ENCODE assay signal across 16 mouse cellular contexts in the genomic region with DNA sequence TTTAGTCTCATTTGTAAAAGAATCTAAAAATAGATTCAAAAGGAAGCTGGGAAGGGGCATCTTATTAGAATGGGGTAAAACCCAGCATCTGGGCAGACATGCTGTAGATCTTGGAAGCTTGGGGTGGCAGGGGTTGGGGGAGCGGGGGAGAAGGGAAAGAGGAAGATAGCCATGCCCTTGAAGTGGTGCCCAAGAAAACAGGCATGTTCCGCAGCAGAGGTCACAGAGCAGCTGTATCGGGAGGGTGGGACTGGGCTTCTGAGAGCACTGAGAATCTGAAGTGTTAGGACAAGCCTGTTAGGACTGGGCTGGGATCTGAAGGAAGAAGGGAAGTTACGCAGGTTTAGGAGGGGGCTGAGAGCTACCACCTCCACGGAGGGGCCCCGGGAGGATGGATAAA.
A peak's percentile ranks its signal among the peaks of the same experiment; 100 is the strongest.
DNase-seq lines count a peak whose midpoint lies in the region; ATAC-seq lines count a peak whose summit lies in the region.
"Had no signal": no experiment of that assay in that cellular context is flagged by ENCODE, and none has a peak within 500 bp of the region (broad histone marks: within the 10 kb centered on the region; RNA-seq: fewer than 3 reads in every experiment).

No protein-coding gene starts in this region.

- H3K9me3 ChIP-seq in forebrain, embryonic 13.5 days (replicated peaks): no peaks in the 10 kb centered on the region
- H3K9me3 ChIP-seq in forebrain, embryonic 12.5 days: no peaks in the 10 kb centered on the region
- no peaks in the 10 kb centered on the region for H3K9me3 ChIP-seq in heart, embryonic 15.5 days (replicated peaks)
- no peaks in the 10 kb centered on the region for H3K9me3 ChIP-seq in heart, embryonic 16.5 days (replicated peaks; ENCODE audit: control insufficient read depth, low read length)
- H3K9me3 ChIP-seq: G1E; limb, embryonic 13.5 days; liver, embryonic 15.5 days had no signal

- peaks cover 28% of the 10 kb centered on the region for H3K4me1 ChIP-seq in forebrain, embryonic 13.5 days
- peaks cover 32% of the 10 kb centered on the region for H3K4me1 ChIP-seq in forebrain, embryonic 12.5 days
- peaks cover 7% of the 10 kb centered on the region; the same call in 1 of the 2 replicates for H3K4me1 ChIP-seq in heart, embryonic 15.5 days (replicated peaks)
- H3K4me1 ChIP-seq in heart, embryonic 16.5 days (ENCODE audit: control insufficient read depth, insufficient read depth, low read length): peaks cover 6% of the 10 kb centered on the region; the same call in 1 of the 2 replicates
- H3K4me1 ChIP-seq: liver, embryonic 15.5 days had no signal

- H3K4me3 ChIP-seq in forebrain, embryonic 13.5 days: no peak overlapping the region
- no peak overlapping the region for H3K4me3 ChIP-seq in forebrain, embryonic 12.5 days (replicated peaks)
- H3K4me3 ChIP-seq in heart, embryonic 15.5 days: no peak overlapping the region
- H3K4me3 ChIP-seq in heart, embryonic 16.5 days (ENCODE audit: low read length): no peak overlapping the region
- H3K4me3 ChIP-seq: limb, embryonic 13.5 days; liver, embryonic 15.5 days had no signal

- intact Hi-C loops in heart, postnatal 14 days (cut with DNase I): no loop called here

- H3K4me2 ChIP-seq in forebrain, embryonic 13.5 days: no peak overlapping the region
- no peak overlapping the region for H3K4me2 ChIP-seq in forebrain, embryonic 12.5 days
- H3K4me2 ChIP-seq in heart, embryonic 15.5 days: no peak overlapping the region
- peak overlapping the region; percentile 13; the same call in 1 of the 2 replicates for H3K4me2 ChIP-seq in heart, embryonic 16.5 days (ENCODE audit: low read depth, low read length)
- H3K4me2 ChIP-seq: limb, embryonic 13.5 days; liver, embryonic 15.5 days had no signal

- no peak overlapping the region for H3K27ac ChIP-seq in forebrain, embryonic 13.5 days
- H3K27ac ChIP-seq in forebrain, embryonic 12.5 days: no peak overlapping the region
- no peak overlapping the region for H3K27ac ChIP-seq in heart, embryonic 15.5 days
- no peak overlapping the region for H3K27ac ChIP-seq in heart, embryonic 16.5 days (ENCODE audit: low read length)
- H3K27ac ChIP-seq: limb, embryonic 13.5 days; liver, embryonic 15.5 days had no signal

- DNase-seq in heart, postnatal 14 days: no peak
- no peak for DNase-seq in urinary bladder, adult 18-20 months (ENCODE audit: low spot score in 2 of 2)
- no peak for DNase-seq in embryo, embryonic 9.5 days (ENCODE audit: extremely low spot score)
- DNase-seq: adrenal gland, adult 2 months; cerebellum, adult 8-10 months; gastrocnemius, postnatal 14 days; kidney, adult 11 months; kidney, postnatal 14 days had no signal

- peak; percentile 11; the same call in 1 of the 2 replicates for ATAC-seq in forebrain, embryonic 13.5 days
- no peak for ATAC-seq in forebrain, embryonic 12.5 days (ENCODE audit: low FRiP score)
- 0 out of 2 replicates have a peak, but pooled peaks have one; percentile 35 for ATAC-seq in heart, embryonic 15.5 days (replicated peaks; ENCODE audit: insufficient number of reproducible peaks, insufficient read depth, low FRiP score, low read depth)
- ATAC-seq in CD4-positive, CD25-positive, alpha-beta regulatory T cell, adult 4 months: peak; percentile 18
- peak; percentile 37; the same call in 1 of the 2 replicates for ATAC-seq in heart, embryonic 16.5 days (replicated peaks; ENCODE audit: extremely low read depth, insufficient read depth, low FRiP score)

- no peaks in the 10 kb centered on the region for H3K27me3 ChIP-seq in forebrain, embryonic 13.5 days
- no peaks in the 10 kb centered on the region for H3K27me3 ChIP-seq in forebrain, embryonic 12.5 days
- H3K27me3 ChIP-seq in heart, embryonic 15.5 days: no peaks in the 10 kb centered on the region
- H3K27me3 ChIP-seq in heart, embryonic 16.5 days (ENCODE audit: control insufficient read depth, insufficient read depth, low read length): no peaks in the 10 kb centered on the region
- H3K27me3 ChIP-seq: limb, embryonic 13.5 days; liver, embryonic 15.5 days had no signal

- H3K9ac ChIP-seq in forebrain, embryonic 13.5 days: no peak overlapping the region
- H3K9ac ChIP-seq in forebrain, embryonic 12.5 days: no peak overlapping the region
- H3K9ac ChIP-seq in heart, embryonic 15.5 days: no peak overlapping the region
- no peak overlapping the region for H3K9ac ChIP-seq in heart, embryonic 16.5 days (ENCODE audit: low read length)
- H3K9ac ChIP-seq: limb, embryonic 13.5 days; liver, embryonic 15.5 days had no signal

- no peaks in the 10 kb centered on the region for H3K36me3 ChIP-seq in forebrain, embryonic 13.5 days (ENCODE audit: poor library complexity, severe bottlenecking)
- no peaks in the 10 kb centered on the region for H3K36me3 ChIP-seq in forebrain, embryonic 12.5 days (replicated peaks)
- no peaks in the 10 kb centered on the region for H3K36me3 ChIP-seq in heart, embryonic 15.5 days
- no peaks in the 10 kb centered on the region for H3K36me3 ChIP-seq in heart, embryonic 16.5 days (ENCODE audit: control insufficient read depth, insufficient read depth)
- H3K36me3 ChIP-seq: G1E; limb, embryonic 13.5 days; liver, embryonic 15.5 days had no signal

- WGBS in forebrain, embryonic 13.5 days: 71% methylated on average over 6 of the region's 6 CpGs
- 61% methylated on average over 6 of the region's 6 CpGs for WGBS in forebrain, embryonic 12.5 days
- WGBS in heart, embryonic 15.5 days: 29% methylated on average over 6 of the region's 6 CpGs
- 24% methylated on average over 6 of the region's 6 CpGs for WGBS in heart, embryonic 16.5 days
